Mouse (Mus musculus): ENCODE measurements at regions not wholly inside any gene's neighbourhood (a gene's known extent, or its start where the extent isn't known, plus 50 kb on each side); places are given as distances from the start of the nearest gene placed in this dataset.

GRCm38 (mm10) chr19:27134360-27134759, 81.9 kb upstream of the Vldlr start:
- DNase-seq (ENCODE audit: low spot score in 2 of 2): no peak

GRCm38 (mm10) chr19:27140892-27141291, 75.4 kb upstream of the Vldlr start:
- no peak for DNase-seq (ENCODE audit: low spot score in 2 of 2)

GRCm38 (mm10) chr19:27142181-27142580, 74.1 kb upstream of the Vldlr start:
- DNase-seq (ENCODE audit: low spot score in 2 of 2): no peak

GRCm38 (mm10) chr19:27147404-27147803, 68.9 kb upstream of the Vldlr start:
- DNase-seq (ENCODE audit: low spot score in 2 of 2): no peak

GRCm38 (mm10) chr19:27148330-27148729, 68.0 kb upstream of the Vldlr start:
- DNase-seq (ENCODE audit: low spot score in 2 of 2): no peak

GRCm38 (mm10) chr19:27149567-27149966, 66.7 kb upstream of the Vldlr start:
- DNase-seq (ENCODE audit: low spot score in 2 of 2): no peak

GRCm38 (mm10) chr19:27161933-27162332, 54.4 kb upstream of the Vldlr start:
- no peak for DNase-seq (ENCODE audit: low spot score in 2 of 2)
